Mouse (Mus musculus) hindbrain, embryonic 15.5 days (tissue): ENCODE data around the gene Taldo1. TPM values are rescaled to one million over a fixed set of nuclear protein-coding genes. Genes with fewer than 3 reads are reported as not detected.
A peak's percentile ranks its signal among the peaks of the same experiment; 100 is the strongest.

Experiments
- ATAC-seq: fragments of 200-750 bp; cut with Nextera tagmentation; 2 replicates; pipeline ENCODE4 v1.8.0; 2017; ENCODE audit warnings: low read depth, moderate number of reproducible peaks, moderate TSS enrichment; ENCODE audit not compliant: low FRiP score
- H3K27ac ChIP-seq: fragments of 300-500 bp; sonication (generic); replicated peaks from 2 replicates; pipeline ENCODE4 v1.5.1; 2015; ENCODE audit warnings: mild to moderate bottlenecking, inconsistent platforms
- H3K27me3 ChIP-seq: fragments of 300-500 bp; sonication (generic); 2 replicates; pipeline ENCODE4 v1.6.1; 2015; ENCODE audit warnings: control low read depth, inconsistent platforms
- H3K36me3 ChIP-seq: fragments of 300-500 bp; sonication (generic); 2 replicates; pipeline ENCODE4 v1.6.1; 2015; ENCODE audit warnings: control low read depth, inconsistent platforms
- H3K4me1 ChIP-seq: fragments of 300-500 bp; sonication (generic); replicated peaks from 2 replicates; pipeline ENCODE4 v1.6.1; 2015; ENCODE audit warnings: control low read depth, inconsistent platforms
- H3K4me2 ChIP-seq: fragments of 300-500 bp; sonication (generic); 2 replicates; pipeline ENCODE4 v1.6.1; 2015; ENCODE audit warnings: moderate library complexity, mild to moderate bottlenecking, inconsistent platforms
- H3K4me3 ChIP-seq: fragments of 300-500 bp; sonication (generic); 2 replicates; pipeline ENCODE4 v1.5.1; 2015; ENCODE audit warnings: mild to moderate bottlenecking, inconsistent platforms
- H3K9ac ChIP-seq: fragments of 300-500 bp; sonication (generic); 2 replicates; pipeline ENCODE4 v1.6.1; 2015; ENCODE audit warnings: inconsistent platforms
- H3K9me3 ChIP-seq: fragments of 300-500 bp; sonication (generic); 2 replicates; pipeline ENCODE4 v1.6.1; 2016; ENCODE audit warnings: control low read depth, inconsistent platforms
- WGBS: fragments of 180-500 bp; shearing (Covaris S2); methylation state at CpG from one replicate; pipeline ENCODE4 v1.1.7; 2015; 5-methylcytosine and 5-hydroxymethylcytosine counted together
- polyA plus RNA-seq: library from polyadenylated mRNA; unstranded; fragments of >200 nt; fragmentation: Nextera tagmentation; extraction: Ambion mirVana; gene quantifications from 2 replicates; pipeline ENCODE4 v1.2.1, GENCODE M21; 2015

Gene Taldo1
- polyA plus RNA-seq = 286 and 298 TPM in 2 replicates

GRCm38 (mm10) chr7:141391625-141392551 lies at the start of gene Taldo1:
Taldo1 (plus strand) TSS chr7:141392199.
- peaks cover 19% of the 10 kb centered on the region for H3K4me1 ChIP-seq
- H3K4me3 ChIP-seq = peak within 1 kb of the TSS; percentile 65
- H3K9me3 ChIP-seq = no peaks in the 10 kb centered on the region
- peak within 1 kb of the TSS; percentile 70 for H3K9ac ChIP-seq
- 1% methylated on average over 57 of the region's 57 CpGs for WGBS
- peaks cover 6% of the 10 kb centered on the region; the same call in 1 of the 2 replicates for H3K27me3 ChIP-seq
- peak; percentile 95 for ATAC-seq
- peaks cover 10% of the 10 kb centered on the region; the same call in 1 of the 2 replicates for H3K36me3 ChIP-seq
- H3K27ac ChIP-seq = peak within 1 kb of the TSS; percentile 85
- peak within 1 kb of the TSS; percentile 97 for H3K4me2 ChIP-seq

DNA sequence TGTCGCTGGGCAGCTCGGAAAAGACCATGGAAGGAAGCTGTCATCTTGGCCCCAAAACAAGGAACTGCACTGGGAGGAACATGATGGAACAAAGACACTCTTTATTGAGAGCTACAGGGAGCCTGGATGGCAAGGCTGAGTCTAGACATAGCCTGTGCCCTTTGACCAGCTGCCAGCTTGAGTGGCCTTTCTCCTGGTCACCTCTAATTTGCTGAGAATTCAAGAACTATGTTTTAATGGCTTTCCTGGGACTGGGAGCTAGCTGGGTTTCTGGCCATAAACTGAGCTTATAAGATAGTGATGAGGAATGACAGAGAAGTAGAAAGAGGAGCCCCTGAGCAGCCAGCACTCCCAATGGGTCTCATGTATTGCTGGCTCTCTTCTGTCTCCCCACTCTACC lies 48.8 kb upstream of the Taldo1 start:
- H3K9ac ChIP-seq = no peak overlapping the region
- H3K27ac ChIP-seq = no peak overlapping the region
- no peak for ATAC-seq
- H3K27me3 ChIP-seq = no peaks in the 10 kb centered on the region
- H3K4me1 ChIP-seq = peaks cover 6% of the 10 kb centered on the region
- no peaks in the 10 kb centered on the region for H3K36me3 ChIP-seq
- no peak overlapping the region for H3K4me3 ChIP-seq
- H3K4me2 ChIP-seq = no peak overlapping the region
- 54% methylated on average over 2 of the region's 2 CpGs for WGBS
- no peaks in the 10 kb centered on the region for H3K9me3 ChIP-seq

DNA sequence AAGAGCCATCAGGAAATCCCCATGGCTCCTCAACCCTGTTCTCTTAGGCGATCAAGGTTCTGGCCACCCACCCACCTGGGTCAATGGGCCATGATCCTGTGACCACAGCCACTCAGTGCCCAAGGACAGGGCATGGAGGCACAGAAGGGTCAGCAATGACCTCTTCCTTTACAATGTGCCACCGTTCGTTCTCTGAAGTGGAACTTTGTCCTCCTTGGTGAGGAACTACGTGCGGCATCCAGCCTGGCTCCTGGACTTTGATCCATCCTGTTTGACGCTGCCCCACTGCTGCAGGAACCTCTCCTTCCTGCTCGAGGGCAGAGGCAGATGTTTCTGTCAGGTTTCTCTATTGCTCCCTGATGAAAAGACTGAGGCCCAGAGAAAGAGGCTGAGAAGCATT lies 48.3 kb upstream of the Taldo1 start:
- Histone ChIP-seq H3K9me3 (no peaks in the 10 kb centered on the region), H3K27me3 (no peaks in the 10 kb centered on the region), H3K36me3 (no peaks in the 10 kb centered on the region), H3K9ac (no peak overlapping the region), H3K27ac (no peak overlapping the region), H3K4me2 (no peak overlapping the region), H3K4me1 (peaks cover 4% of the 10 kb centered on the region), H3K4me3 (no peak overlapping the region)
- WGBS = 78% methylated on average over 7 of the region's 7 CpGs
- no peak for ATAC-seq

- ATAC-seq = no peak
- Histone ChIP-seq H3K4me3 (no peak overlapping the region), H3K9me3 (no peaks in the 10 kb centered on the region), H3K36me3 (no peaks in the 10 kb centered on the region), H3K27ac (no peak overlapping the region), H3K27me3 (no peaks in the 10 kb centered on the region), H3K9ac (no peak overlapping the region), H3K4me2 (no peak overlapping the region), H3K4me1 (no peaks in the 10 kb centered on the region)
- WGBS = 90% methylated on average over 5 of the region's 5 CpGs
Measured at GRCm38 (mm10) chr7:141344787-141345186, 47.2 kb upstream of the Taldo1 start.

DNA sequence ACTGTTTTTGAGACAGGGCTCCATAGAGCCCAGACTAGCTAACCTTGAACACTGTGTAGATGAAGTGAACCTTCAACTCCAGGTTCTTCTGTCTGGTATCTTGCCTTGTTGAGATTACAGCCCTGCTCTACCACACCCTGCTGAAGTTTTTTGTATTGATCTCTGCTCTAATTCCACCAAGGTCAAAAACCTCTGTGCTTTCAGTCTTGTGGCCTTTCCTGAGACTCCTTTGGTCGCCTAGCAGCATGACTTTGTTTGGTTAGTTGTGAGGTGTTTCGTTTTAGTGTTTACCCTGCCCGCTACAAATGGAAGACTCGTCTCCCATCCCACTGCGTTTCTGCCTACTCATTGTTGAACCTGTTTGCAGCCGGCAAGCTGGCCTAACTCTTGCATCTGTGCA lies 40.9 kb upstream of the Taldo1 start:
- 88% methylated on average over 6 of the region's 6 CpGs for WGBS

GRCm38 (mm10) chr7:141355051-141355450 lies 36.9 kb upstream of the Taldo1 start:
- Histone ChIP-seq H3K27me3 (no peaks in the 10 kb centered on the region), H3K4me2 (no peak overlapping the region), H3K9me3 (no peaks in the 10 kb centered on the region), H3K4me3 (no peak overlapping the region), H3K36me3 (no peaks in the 10 kb centered on the region), H3K9ac (no peak overlapping the region), H3K27ac (0 out of 2 replicates have a peak overlapping the region, but pooled peaks have one; percentile 1), H3K4me1 (peaks cover 13% of the 10 kb centered on the region)
- WGBS = 71% methylated on average over 8 of the region's 8 CpGs
- peak; percentile 65; the same call in 1 of the 2 replicates for ATAC-seq

More for the DNA sequence above, 40.9 kb upstream of the Taldo1 start:
- H3K36me3 ChIP-seq = no peaks in the 10 kb centered on the region
- no peak overlapping the region for H3K27ac ChIP-seq
- H3K9me3 ChIP-seq = no peaks in the 10 kb centered on the region
- no peaks in the 10 kb centered on the region for H3K27me3 ChIP-seq
- no peak overlapping the region for H3K4me3 ChIP-seq
- no peak overlapping the region for H3K4me2 ChIP-seq
- H3K4me1 ChIP-seq = peaks cover 13% of the 10 kb centered on the region
- no peak overlapping the region for H3K9ac ChIP-seq
- no peak for ATAC-seq

- H3K9ac ChIP-seq = no peak overlapping the region
- no peak overlapping the region for H3K4me2 ChIP-seq
- ATAC-seq = 0 out of 2 replicates have a peak, but pooled peaks have one; percentile 34
- 53% methylated on average over 12 of the region's 12 CpGs for WGBS
- no peaks in the 10 kb centered on the region for H3K9me3 ChIP-seq
- 0 out of 2 replicates have a peak, but pooled peaks cover under 1% of the 10 kb centered on the region for H3K27me3 ChIP-seq
- 0 out of 2 replicates have a peak overlapping the region, but pooled peaks have one; percentile 1 for H3K27ac ChIP-seq
- no peaks in the 10 kb centered on the region for H3K36me3 ChIP-seq
- H3K4me1 ChIP-seq = peaks cover 13% of the 10 kb centered on the region
- no peak overlapping the region for H3K4me3 ChIP-seq
Measured at GRCm38 (mm10) chr7:141355626-141356326, 36.2 kb upstream of the Taldo1 start.

- Histone ChIP-seq H3K36me3 (no peaks in the 10 kb centered on the region), H3K27ac (no peak overlapping the region), H3K4me2 (no peak overlapping the region), H3K27me3 (peaks cover 8% of the 10 kb centered on the region; the same call in 1 of the 2 replicates), H3K4me1 (peaks cover 13% of the 10 kb centered on the region), H3K4me3 (no peak overlapping the region), H3K9me3 (no peaks in the 10 kb centered on the region), H3K9ac (no peak overlapping the region)
- 81% methylated on average over 14 of the region's 14 CpGs for WGBS
- no peak for ATAC-seq
Measured at GRCm38 (mm10) chr7:141356971-141357370, 35.0 kb upstream of the Taldo1 start.

DNA sequence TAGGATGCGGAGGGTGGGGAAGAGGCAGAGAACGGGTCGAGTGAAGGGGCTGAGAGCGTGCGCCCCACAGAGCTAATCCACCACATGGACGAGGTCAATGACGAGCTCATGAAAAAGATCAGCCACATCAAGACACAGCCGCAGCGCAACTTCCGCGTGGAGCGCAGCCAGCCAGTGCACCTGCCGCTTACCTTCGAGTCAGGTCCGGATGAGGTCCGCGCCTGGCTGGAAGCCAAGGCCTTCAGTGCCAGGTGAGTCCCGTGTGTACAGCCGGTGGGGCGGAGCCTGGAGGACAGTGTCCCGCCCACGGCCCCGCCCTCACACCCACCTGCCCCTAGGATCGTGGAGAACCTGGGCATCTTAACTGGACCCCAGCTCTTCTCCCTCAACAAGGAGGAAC lies 30.5 kb upstream of the Taldo1 start:
- no peak for ATAC-seq
- H3K27me3 ChIP-seq = peaks cover 17% of the 10 kb centered on the region
- H3K9me3 ChIP-seq = no peaks in the 10 kb centered on the region
- no peak overlapping the region for H3K4me2 ChIP-seq
- H3K27ac ChIP-seq = no peak overlapping the region
- no peak overlapping the region for H3K4me3 ChIP-seq
- H3K4me1 ChIP-seq = no peaks in the 10 kb centered on the region
- no peak overlapping the region for H3K9ac ChIP-seq
- no peaks in the 10 kb centered on the region for H3K36me3 ChIP-seq
- WGBS = 12% methylated on average over 24 of the region's 24 CpGs

- WGBS = 64% methylated on average over 4 of the region's 4 CpGs
- no peak overlapping the region for H3K9ac ChIP-seq
- no peaks in the 10 kb centered on the region for H3K4me1 ChIP-seq
- ATAC-seq = peak; percentile 81
- H3K36me3 ChIP-seq = no peaks in the 10 kb centered on the region
- peaks cover 17% of the 10 kb centered on the region for H3K27me3 ChIP-seq
- no peak overlapping the region for H3K4me3 ChIP-seq
- no peak overlapping the region for H3K4me2 ChIP-seq
- H3K9me3 ChIP-seq = no peaks in the 10 kb centered on the region
- no peak overlapping the region for H3K27ac ChIP-seq
Measured at GRCm38 (mm10) chr7:141363106-141363751, 28.8 kb upstream of the Taldo1 start.

DNA sequence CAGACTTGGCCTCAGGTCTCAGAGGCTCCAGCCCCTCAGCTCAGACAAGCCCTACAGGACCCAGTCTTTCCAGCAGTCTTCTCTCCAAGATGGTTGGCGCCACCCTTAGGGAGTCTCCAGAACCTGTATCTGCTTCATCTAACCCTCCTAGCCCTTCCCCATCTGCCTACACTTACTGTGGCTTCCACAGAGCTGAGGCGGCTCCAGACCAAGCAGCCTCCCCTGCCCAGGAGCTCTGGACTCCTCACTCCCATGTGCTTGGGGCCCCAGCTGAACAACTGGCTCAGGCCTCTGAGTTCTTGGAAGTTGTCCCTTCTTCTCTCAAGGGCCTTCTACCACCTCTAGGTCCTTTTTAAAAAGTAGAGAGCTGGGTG lies 28.3 kb upstream of the Taldo1 start:
- Histone ChIP-seq H3K27me3 (peaks cover 17% of the 10 kb centered on the region), H3K27ac (no peak overlapping the region), H3K9me3 (no peaks in the 10 kb centered on the region), H3K9ac (no peak overlapping the region), H3K4me3 (no peak overlapping the region), H3K4me2 (no peak overlapping the region), H3K4me1 (no peaks in the 10 kb centered on the region), H3K36me3 (no peaks in the 10 kb centered on the region)
- peak; percentile 45; the same call in 1 of the 2 replicates for ATAC-seq
- WGBS = 71% methylated on average over 2 of the region's 2 CpGs
